Comparison of ENCODE assay signal across 23 mouse cellular contexts in genomic region chr6:126595130-126595529, GRCm38 (mm10). TPM values are rescaled to one million over a fixed set of nuclear protein-coding genes. Genes with fewer than 3 reads are reported as not detected.
"Had no signal": no experiment of that assay in that cellular context is flagged by ENCODE, and none has a peak within 500 bp of the region (broad histone marks: within the 10 kb centered on the region; RNA-seq: fewer than 3 reads in every experiment).

No protein-coding gene starts in this region.

- H3K27me3 ChIP-seq: limb, embryonic 13.5 days; liver, embryonic 12.5 days; liver, embryonic 15.5 days; lung, embryonic 15.5 days; midbrain, embryonic 13.5 days; neural tube, embryonic 13.5 days; stomach, embryonic 15.5 days had no signal

- H3K4me2 ChIP-seq: limb, embryonic 13.5 days; liver, embryonic 12.5 days; liver, embryonic 15.5 days; lung, embryonic 15.5 days; midbrain, embryonic 13.5 days; neural tube, embryonic 13.5 days; stomach, embryonic 15.5 days had no signal

- H3K9ac ChIP-seq: limb, embryonic 13.5 days; liver, embryonic 12.5 days; liver, embryonic 15.5 days; lung, embryonic 15.5 days; midbrain, embryonic 13.5 days; neural tube, embryonic 13.5 days; stomach, embryonic 15.5 days had no signal

- H3K36me3 ChIP-seq: limb, embryonic 10.5 days; limb, embryonic 13.5 days; liver, embryonic 12.5 days; liver, embryonic 15.5 days; lung, embryonic 15.5 days; midbrain, embryonic 10.5 days; midbrain, embryonic 13.5 days; neural tube, embryonic 13.5 days; stomach, embryonic 15.5 days had no signal

- H3K9me3 ChIP-seq: limb, embryonic 10.5 days; liver, embryonic 12.5 days; liver, embryonic 15.5 days; lung, embryonic 15.5 days; megakaryocyte, embryonic 14.5 days; midbrain, embryonic 10.5 days; midbrain, embryonic 13.5 days; neural tube, embryonic 13.5 days; stomach, embryonic 15.5 days had no signal

- H3K4me1 ChIP-seq: limb, embryonic 10.5 days; limb, embryonic 13.5 days; liver, embryonic 12.5 days; liver, embryonic 15.5 days; lung, embryonic 15.5 days; megakaryocyte, embryonic 14.5 days; midbrain, embryonic 13.5 days; stomach, embryonic 15.5 days had no signal

- DNase-seq: kidney, postnatal 14 days; kidney, postnatal 4 days; layer of hippocampus, postnatal 36 days; liver; lung, adult 18-20 months; lung, postnatal 10 days; lung, postnatal 36 days; right cerebral cortex, postnatal 25 days; spleen, adult 18-20 months; thymus, postnatal 36 days had no signal

- ATAC-seq: liver, embryonic 12.5 days; midbrain, embryonic 13.5 days had no signal

- H3K27ac ChIP-seq: limb, embryonic 10.5 days; limb, embryonic 13.5 days; liver, embryonic 12.5 days; liver, embryonic 15.5 days; lung, embryonic 15.5 days; midbrain, embryonic 10.5 days; midbrain, embryonic 13.5 days; neural tube, embryonic 13.5 days; stomach, embryonic 15.5 days had no signal

- H3K4me3 ChIP-seq: limb, embryonic 10.5 days; limb, embryonic 13.5 days; liver, embryonic 12.5 days; liver, embryonic 15.5 days; lung, embryonic 15.5 days; megakaryocyte, embryonic 14.5 days; midbrain, embryonic 10.5 days; midbrain, embryonic 13.5 days; myocyte; neural tube, embryonic 13.5 days; stomach, embryonic 15.5 days had no signal

RNA-seq across cellular contexts. Expression of gene Kcna1, which starts 51.1 kb away (rescaled TPM):
- total RNA-seq: monocyte, adult 5-6 weeks; neutrophil, adult 5-6 weeks had no signal
- polyA plus RNA-seq: liver, embryonic 15.5 days; myocyte had no signal

RNA-seq across cellular contexts. Expression of gene Kcna5, which starts 59.9 kb away (rescaled TPM):
- total RNA-seq: monocyte, adult 5-6 weeks; neutrophil, adult 5-6 weeks had no signal
- polyA plus RNA-seq: myocyte had no signal
